Mouse (Mus musculus) retina, postnatal 7 days (tissue): Measurements from ENCODE around the gene Vmn1r74.
"Not testable (repeated sequence)": the region's sequence is repeated elsewhere in the genome, so short reads cannot be mapped to it uniquely, and the experiment has no call there.

Experiments
- DNase-seq: peaks from one replicate; pipeline ENCODE4 v3.0.0-alpha.2; 2012; ENCODE audit warnings: low read depth, low spot score

The Vmn1r74 gene

DNA sequence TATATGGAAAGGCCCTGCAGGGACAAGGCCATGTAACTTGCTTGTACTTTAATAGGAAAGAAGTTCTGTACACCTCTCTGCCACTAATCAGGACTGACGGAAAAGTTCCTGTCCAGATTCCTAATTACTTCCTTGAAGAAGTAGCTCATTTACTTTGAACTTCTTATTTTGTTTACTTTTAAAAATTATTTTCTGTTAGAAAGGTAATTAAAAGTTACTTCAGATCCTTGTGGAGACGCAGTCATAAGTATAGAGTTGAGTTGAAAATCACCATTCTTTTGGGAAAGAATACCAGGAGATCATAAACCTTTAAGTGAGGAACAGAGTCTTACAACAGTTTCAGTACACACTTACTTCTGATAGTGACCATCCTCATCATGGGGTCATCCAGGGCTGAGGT is at the start of gene Vmn1r74:
Vmn1r74 (plus strand) TSS at position 301 of the 400 bp plus-strand sequence.
- DNase-seq = no peak

DNA sequence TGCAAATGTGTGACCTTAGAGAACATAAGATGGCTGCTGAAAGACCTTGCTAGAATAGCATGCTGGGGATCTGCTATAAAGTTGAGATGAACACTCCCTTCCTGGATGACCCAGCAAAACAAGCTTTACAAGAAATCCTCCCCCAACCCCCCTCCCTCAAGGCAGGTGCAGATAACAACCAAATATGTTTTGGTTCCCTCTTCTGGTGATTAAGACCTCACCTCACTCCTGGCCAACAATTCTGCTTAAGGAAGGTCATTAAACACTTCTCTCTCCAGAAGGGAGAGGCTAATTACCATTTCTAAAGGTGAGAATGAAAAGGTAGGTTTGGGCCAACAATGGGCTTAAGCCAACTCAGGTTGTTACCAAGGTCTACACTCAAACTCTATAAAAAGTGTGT is 20.0 kb upstream of the Vmn1r74 start:
- no peak for DNase-seq

DNA sequence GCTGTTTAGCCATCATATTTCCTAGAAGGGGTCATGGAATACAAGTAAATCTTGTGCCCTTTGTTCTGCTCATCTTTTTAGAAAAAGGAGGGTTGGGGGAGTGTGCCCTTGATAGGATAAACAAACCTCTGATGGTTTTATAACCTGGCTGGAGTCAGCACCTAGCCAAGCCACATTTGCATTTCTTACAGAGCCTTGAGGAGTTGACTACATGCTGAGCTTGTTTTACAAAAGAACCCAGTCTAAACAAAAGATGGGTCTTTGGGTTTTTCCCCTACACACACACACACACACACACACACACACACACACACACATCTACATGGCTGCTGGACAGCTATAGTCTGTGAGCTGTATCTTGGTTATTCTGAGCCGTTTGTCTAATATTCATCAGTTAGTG is 11.6 kb upstream of the Vmn1r74 start:
- DNase-seq = no peak

DNA sequence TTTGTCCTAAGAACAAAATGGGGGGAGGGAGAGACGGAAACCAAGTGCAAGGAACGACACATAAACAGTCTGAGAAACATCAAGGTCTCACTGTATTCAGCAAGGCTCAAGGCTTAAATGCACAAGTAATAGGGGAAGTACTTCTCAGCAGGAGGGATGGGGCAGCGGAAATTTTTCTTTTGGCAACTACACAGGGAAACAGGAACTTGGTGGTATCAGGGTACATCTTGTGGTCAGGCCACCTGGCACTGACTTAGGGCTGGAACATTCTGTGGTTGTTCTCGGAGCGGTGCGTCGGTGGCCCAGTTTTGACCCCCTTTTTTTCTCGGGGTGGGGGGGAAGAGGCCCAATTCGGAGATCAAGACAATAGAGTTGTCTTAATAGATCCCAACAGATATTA is 10.5 kb upstream of the Vmn1r74 start:
- not testable (repeated sequence) for DNase-seq

DNA sequence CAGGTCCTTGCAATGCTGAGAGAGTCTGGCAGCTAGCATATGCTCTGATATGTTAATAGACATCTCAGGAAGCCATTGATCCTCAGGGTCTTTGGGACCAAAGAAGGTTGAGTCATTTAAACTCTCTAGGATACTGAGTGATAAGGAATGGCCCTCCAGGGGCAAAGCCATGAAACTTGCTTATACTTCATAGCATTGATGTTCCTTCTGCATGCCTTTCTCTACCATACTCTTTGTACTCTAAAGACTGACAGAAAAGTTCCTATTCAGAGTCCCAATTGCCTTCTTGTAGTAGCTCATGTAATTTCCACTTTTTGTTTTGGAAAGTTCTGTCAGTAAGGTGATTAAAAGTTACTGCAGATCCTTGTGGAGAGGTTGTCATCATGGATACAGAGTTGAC is 40.5 kb downstream of the Vmn1r74 start, which contains the start of gene Vmn1r75:
Vmn1r75 (plus strand) TSS at position 301 of the 400 bp plus-strand sequence.
- no peak for DNase-seq
